Mouse (Mus musculus) 416B (cell line): ENCODE measurements around the gene Dpm3.

Source experiments
- DNase-seq: peaks from one replicate; pipeline ENCODE4 v3.0.0; 2011; ENCODE audit warnings: low read depth

Dpm3 gene

DNA sequence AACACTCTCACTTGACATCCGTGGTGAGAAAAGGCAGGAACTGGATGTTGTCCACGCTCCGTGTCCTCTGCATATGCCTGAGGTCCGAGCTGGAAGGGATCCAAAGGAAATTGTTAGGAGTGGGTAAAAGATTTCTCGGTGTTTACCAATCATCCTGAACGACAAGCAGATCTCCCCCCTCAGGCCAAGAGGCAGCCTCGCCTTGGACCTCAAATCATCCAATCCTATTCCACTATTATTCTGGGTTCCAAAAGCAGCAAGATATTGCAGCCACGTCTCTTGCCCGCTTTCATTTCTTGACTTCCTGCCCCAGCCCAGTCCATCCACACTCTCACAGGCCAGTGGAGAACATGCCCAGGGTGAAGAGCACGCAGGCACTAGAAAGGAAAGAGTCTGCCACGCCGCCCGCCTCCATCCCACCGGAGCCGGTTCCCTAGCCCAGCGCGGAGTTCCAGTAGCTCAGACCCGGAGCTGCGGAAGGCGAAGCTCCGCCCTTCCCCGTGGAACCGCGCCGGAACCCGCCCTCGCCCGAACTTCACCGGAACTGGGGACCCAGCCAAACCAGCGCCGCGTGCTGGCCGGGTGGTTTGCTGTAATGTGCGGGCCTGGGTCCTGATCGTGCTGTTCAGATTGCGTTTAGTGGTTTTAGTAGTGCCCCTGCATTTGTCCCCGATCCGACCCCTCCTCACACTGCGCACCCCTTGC is 11.0 kb downstream of the Dpm3 start, which contains the start of gene Slc50a1:
Gene Slc50a1, minus strand, starts transcription at position 520 of the 705 bp plus-strand sequence.
- DNase-seq: peak; percentile 76

DNA sequence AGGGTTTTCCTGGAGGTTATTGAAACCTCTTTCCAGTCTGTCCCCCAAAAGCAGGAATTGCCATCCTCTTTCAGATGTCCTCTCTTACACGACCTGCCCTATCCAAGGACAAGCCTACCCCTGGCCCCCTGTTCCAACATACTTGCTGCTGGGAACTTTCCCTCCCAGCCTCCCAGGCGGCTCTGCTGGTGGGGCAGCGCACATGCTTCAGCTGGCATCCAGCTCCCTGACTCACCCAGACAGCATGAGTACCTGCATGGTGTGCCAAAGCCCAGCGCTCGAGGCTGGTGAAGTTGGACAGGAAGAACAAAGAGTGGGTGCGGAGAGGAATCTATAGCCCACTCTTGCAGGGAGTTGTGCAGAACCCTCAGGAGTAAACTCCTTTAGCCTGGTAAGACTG is 11.7 kb downstream of the Dpm3 start:
- DNase-seq: no peak

DNA sequence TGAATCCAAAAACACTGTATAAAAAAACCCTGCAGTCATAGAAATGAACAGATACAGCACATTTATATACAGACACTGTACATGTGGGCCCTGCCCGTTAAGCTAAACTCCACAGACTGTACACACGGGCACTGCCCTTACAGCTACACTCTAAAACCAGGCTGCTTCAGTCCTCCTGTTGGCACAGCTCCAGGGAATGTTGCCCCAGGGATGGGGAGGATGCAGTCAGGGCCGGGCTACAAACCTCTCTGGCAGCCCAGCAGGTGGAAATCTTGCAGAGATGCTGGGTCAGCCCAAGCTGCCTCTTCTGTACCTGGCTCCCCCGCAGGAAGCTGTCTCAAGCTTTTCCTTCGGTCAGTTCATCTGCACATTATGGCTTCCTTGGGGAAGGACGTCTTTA is 12.6 kb downstream of the Dpm3 start:
- DNase-seq: no peak

- no peak for DNase-seq
These were observed 16.9 kb downstream of the Dpm3 start for GRCm38 (mm10) chr3:89276061-89276460.

DNA sequence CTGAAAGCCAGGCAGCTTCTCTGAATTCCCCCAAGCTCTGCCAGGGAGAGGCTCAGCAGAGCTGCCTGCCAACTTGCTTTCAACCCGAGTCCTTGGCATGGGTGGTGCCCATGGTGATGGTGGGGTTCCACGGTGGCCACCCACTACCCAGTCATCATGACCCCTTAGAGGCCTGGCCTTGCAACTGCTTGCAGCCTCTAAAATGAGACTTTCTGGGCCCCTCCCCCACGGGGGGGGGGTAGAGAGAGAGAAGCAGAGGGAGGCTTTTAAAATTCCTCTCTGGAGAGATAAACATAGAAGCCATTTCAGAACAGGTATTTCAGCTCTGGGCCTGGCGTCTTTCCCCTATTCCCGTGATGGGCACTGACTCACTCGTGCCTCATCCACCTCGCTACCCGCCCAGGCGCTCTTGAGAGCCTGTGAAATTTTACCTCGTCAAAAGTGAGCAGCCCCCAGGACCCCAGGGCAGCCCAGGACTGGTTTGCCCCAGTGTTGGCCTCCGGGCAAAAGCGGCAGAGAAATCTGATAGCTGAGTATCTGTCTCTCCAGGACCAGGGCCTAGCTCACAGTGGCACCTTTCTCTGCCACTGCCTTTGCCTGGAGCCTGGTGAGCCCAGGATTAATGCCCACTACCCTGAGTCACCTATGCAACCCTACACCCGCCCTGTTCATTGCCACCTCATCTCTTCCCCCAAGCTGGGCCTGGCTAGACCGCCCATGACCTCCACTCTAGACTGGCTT is 18.3 kb downstream of the Dpm3 start:
- DNase-seq: no peak

DNA sequence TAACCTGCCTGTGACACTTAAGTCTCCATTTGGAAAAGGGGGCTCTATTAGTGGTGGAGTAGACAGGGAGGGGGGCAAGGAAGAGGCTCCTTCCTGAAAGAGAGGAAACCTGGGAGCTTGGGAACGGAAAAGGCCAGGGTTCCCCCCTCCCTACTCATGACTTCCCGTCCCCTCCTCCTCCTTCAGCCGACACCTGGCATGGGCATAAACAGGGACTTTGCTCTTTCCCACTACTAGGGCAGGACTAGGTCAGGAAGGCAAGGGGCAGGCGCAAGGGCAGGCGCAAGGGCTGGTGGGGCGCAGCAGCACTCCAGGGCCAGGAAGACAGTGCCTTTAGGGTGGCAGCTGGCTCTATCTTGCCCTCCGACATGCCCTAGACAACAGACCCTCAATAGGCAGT is 18.9 kb downstream of the Dpm3 start:
- no peak for DNase-seq

DNA sequence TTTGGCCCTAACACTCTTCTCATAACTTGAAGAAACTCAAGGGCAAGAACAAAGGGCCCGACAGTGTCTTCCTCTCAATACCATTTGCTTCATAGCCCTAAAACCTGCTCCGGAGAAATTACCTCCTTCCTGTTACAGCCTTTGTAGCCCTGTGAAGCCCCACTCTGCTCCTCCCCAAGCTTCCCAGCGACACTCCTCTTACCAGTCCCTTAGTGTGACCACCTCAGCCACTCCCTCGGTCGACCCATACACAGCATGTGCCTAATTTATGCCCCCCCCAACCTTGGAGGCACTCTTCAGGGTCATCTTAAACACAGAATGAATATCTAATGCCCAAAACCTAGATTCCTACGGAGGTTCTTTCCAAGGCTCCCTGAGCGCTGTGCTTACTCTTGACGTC is 19.5 kb downstream of the Dpm3 start:
- no peak for DNase-seq

- DNase-seq: no peak
These were observed 20.2 kb downstream of the Dpm3 start for GRCm38 (mm10) chr3:89279153-89279890.

GRCm38 (mm10) chr3:89280050-89280605 is 21.0 kb downstream of the Dpm3 start:
- DNase-seq: no peak

- no peak for DNase-seq
These were observed 21.7 kb downstream of the Dpm3 start, which contains the start of gene Efna1 for GRCm38 (mm10) chr3:89280606-89281511. Gene Efna1, minus strand, starts transcription at chr3:89281142.

DNA sequence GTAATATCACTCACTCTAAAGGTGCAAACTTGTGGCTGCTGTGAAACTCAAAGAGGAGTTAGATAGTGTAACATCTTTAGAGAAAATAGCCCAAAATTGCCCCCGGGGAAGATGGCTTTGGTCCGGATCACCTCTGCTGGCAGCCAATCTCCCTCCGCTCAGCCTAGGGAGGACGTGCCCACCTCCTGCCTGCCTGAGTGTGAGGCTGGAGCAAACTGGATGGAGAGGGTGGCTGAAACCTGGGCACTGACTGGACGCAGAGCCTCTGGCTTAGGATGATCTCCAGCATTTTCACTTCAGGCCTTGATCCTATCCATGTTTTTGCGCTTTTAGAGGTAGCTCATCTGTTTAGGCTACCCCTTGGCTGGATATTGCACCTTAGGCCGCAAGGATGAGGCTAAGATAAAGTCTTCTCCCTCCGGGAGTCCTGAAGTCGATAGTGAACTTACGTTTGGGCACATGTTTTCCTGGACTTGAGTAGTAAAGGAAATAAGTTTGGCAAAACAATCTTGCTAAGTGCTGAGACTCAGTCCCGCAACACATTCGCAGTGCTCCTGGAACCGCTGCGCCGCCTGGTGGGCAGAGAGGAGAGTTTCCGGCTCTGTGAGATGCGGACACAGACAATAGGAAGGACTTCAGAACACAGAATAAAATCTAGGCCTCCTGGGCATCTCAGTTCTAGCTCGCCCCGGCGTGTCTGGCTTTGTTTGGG is 22.6 kb downstream of the Dpm3 start:
- DNase-seq: peak; percentile 80

DNA sequence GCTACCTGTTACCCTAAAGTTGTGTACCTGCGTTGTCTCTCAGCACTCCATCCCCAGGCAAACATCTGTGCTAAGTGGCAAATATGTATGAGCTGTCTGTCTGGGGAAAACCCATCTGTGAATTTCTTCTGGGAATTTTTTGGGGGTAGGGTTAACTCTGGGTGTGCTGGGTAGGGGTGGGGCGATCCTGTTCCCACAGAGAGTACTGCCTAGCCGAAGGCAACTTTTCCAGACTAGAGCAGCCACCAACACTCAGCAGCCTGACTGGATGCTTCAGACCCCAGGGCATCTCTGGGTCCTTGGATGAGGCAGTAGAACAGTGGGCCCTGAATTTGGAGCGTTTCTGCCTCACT is 23.1 kb downstream of the Dpm3 start:
- DNase-seq: no peak

GRCm38 (mm10) chr3:89284261-89284660 is 25.1 kb downstream of the Dpm3 start:
- DNase-seq: no peak

- DNase-seq: no peak
These were observed 26.4 kb downstream of the Dpm3 start for GRCm38 (mm10) chr3:89285526-89285925.

DNA sequence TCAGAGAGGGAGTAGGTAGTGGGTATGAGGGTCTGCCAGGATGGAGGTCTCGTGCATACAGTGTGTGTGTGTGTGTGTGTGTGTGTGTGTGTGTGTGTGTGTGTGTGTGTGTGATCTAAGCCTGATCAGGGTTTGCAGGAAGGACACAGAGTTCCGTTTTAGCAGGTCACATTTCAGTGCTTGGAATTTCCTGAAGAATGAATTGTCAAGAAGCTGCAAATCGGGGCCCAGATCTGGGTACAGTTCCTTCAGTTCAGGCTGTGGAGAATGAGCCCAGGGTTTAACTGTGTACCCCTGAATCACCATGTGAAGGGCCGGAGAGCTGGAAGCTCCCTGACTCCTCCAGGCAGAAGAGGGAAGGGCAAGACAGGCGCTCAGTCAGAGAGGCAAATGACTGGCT is 28.1 kb downstream of the Dpm3 start:
- DNase-seq: no peak

GRCm38 (mm10) chr3:89288503-89288928 is 29.4 kb downstream of the Dpm3 start:
- DNase-seq: no peak

DNA sequence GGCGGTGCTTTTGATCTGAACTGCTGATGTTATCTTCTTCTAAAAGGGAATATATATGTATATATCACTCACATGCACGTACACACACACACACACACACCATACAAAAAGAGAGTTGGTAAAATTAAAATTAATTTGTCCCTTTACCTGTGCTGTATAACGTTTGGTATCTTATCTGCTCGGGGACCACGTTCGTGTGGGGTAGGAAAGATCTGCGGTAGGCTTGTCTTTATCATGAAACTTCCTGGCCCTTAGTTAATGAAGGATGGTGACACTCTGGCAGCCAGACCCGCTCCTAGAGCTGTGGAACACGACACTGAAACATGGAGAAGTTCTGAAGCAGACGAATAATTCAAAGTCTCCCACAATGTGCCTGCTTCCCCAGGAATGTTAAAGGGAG is 32.7 kb downstream of the Dpm3 start:
- DNase-seq: no peak

- no peak for DNase-seq
These were observed 33.1 kb downstream of the Dpm3 start for GRCm38 (mm10) chr3:89292303-89292702.

GRCm38 (mm10) chr3:89293247-89293918 is 34.2 kb downstream of the Dpm3 start:
- no peak for DNase-seq

DNA sequence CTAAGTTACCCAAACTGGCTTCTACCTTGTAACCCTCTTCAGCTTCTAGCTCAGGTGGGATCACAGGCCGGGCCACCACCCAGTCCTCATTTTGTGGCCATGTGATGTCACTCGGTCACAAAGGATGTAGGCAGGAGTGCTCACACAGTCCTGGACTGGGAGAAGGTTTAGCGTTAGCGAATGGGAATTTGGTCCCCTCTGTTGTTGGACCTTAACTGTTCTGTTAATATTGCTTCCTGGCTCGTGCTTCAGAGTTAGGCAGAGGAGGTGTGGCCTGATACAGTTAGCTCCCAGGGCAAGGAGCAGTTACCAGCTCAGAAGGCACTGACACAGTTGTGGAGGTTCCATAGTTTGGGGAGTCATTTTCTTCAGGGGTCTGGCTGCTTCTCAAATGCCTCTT is 35.0 kb downstream of the Dpm3 start:
- no peak for DNase-seq
